Mouse (Mus musculus) left cerebral cortex, postnatal 25 days (tissue): ENCODE measurements at regions not wholly inside any gene's neighbourhood (a gene's known extent, or its start where the extent isn't known, plus 50 kb on each side); places are given as distances from the start of the nearest gene placed in this dataset.

Source experiments
- DNase-seq, 2 experiments: peaks; one replicate each; pipeline ENCODE4 v3.0.0; 2022; ENCODE audit warnings: low spot score in 2 of 2, mixed read lengths in 1 of 2
- intact Hi-C: fragments of 180-260 bp; cut with DNase I; formaldehyde crosslinking; loops from one replicate; pipeline ENCODE4 v1.15.1; 2025

- intact Hi-C loops: loop anchor here (10.0 kb wide), 1 partner anchor 396 kb away; no protein-coding TSS in a partner anchor
- peak in 1 of 2 experiments; percentile 61 for DNase-seq
Observed at GRCm38 (mm10) chr5:75458317-75458716, 116.4 kb upstream of the Kit start.

GRCm38 (mm10) chr5:75459758-75460354, 114.9 kb upstream of the Kit start:
- DNase-seq: no peak
- intact Hi-C loops: loop anchor here (10.0 kb wide), 1 partner anchor 395 kb away; no protein-coding TSS in a partner anchor

- DNase-seq: no peak
- intact Hi-C loops: no loop called here
Observed at GRCm38 (mm10) chr5:75460414-75461025, 114.2 kb upstream of the Kit start.

- no peak for DNase-seq
- intact Hi-C loops: no loop called here
Observed at GRCm38 (mm10) chr5:75461368-75461767, 113.3 kb upstream of the Kit start.

- intact Hi-C loops: no loop called here
- no peak for DNase-seq
Observed at GRCm38 (mm10) chr5:75463591-75463990, 111.1 kb upstream of the Kit start.

- DNase-seq: no peak
- intact Hi-C loops: no loop called here
Observed at GRCm38 (mm10) chr5:75465701-75466100, 109.0 kb upstream of the Kit start.

GRCm38 (mm10) chr5:75466941-75467340, 107.8 kb upstream of the Kit start:
- intact Hi-C loops: no loop called here
- no peak for DNase-seq

GRCm38 (mm10) chr5:75467916-75468315, 106.8 kb upstream of the Kit start:
- intact Hi-C loops: no loop called here
- no peak for DNase-seq

GRCm38 (mm10) chr5:75471010-75471409, 103.7 kb upstream of the Kit start:
- intact Hi-C loops: no loop called here
- DNase-seq: no peak

- DNase-seq: no peak
- intact Hi-C loops: no loop called here
Observed at GRCm38 (mm10) chr5:75472484-75472883, 102.2 kb upstream of the Kit start.

- no peak for DNase-seq
- intact Hi-C loops: no loop called here
Observed at GRCm38 (mm10) chr5:75475414-75475813, 99.3 kb upstream of the Kit start.

GRCm38 (mm10) chr5:75478499-75478898, 96.2 kb upstream of the Kit start:
- no peak for DNase-seq
- intact Hi-C loops: no loop called here

GRCm38 (mm10) chr5:75479149-75479548, 95.6 kb upstream of the Kit start:
- intact Hi-C loops: no loop called here

GRCm38 (mm10) chr5:75481595-75481994, 93.1 kb upstream of the Kit start:
- intact Hi-C loops: no loop called here
- no peak for DNase-seq

More at GRCm38 (mm10) chr5:75479149-75479548, 95.6 kb upstream of the Kit start:
- DNase-seq: no peak

- intact Hi-C loops: no loop called here
- no peak for DNase-seq
Observed at GRCm38 (mm10) chr5:75484330-75484729, 90.4 kb upstream of the Kit start.

- DNase-seq: no peak
- intact Hi-C loops: no loop called here
Observed at GRCm38 (mm10) chr5:75490806-75491205, 83.9 kb upstream of the Kit start.

- intact Hi-C loops: no loop called here
- no peak for DNase-seq
Observed at GRCm38 (mm10) chr5:75494143-75494542, 80.6 kb upstream of the Kit start.

- DNase-seq: no peak
- intact Hi-C loops: no loop called here
Observed at GRCm38 (mm10) chr5:75499053-75499452, 75.7 kb upstream of the Kit start.

- no peak for DNase-seq
- intact Hi-C loops: no loop called here
Observed at GRCm38 (mm10) chr5:75499695-75500094, 75.0 kb upstream of the Kit start.

- DNase-seq: peak in 1 of 2 experiments; percentile 40
- intact Hi-C loops: no loop called here
Observed at GRCm38 (mm10) chr5:75500654-75501416, 73.9 kb upstream of the Kit start.

GRCm38 (mm10) chr5:75503673-75504072, 71.0 kb upstream of the Kit start:
- intact Hi-C loops: no loop called here
- DNase-seq: no peak
